Mouse (Mus musculus) embryonic facial prominence, embryonic 10.5 days (tissue): Measurements from ENCODE around the gene Ero1l. TPM values are rescaled to one million over a fixed set of nuclear protein-coding genes. Genes with fewer than 3 reads are reported as not detected.

Source experiments
- DNase-seq: peaks from one replicate; pipeline ENCODE4 v3.0.0-alpha.2; 2017; ENCODE audit warnings: low spot score
- H3K27ac ChIP-seq: fragments of 300-500 bp; sonication (generic); replicated peaks from 2 replicates; pipeline ENCODE4 v1.5.1; 2016; ENCODE audit warnings: mild to moderate bottlenecking
- H3K27me3 ChIP-seq: fragments of 300-500 bp; sonication (generic); replicated peaks from 2 replicates; pipeline ENCODE4 v1.6.1; 2016; ENCODE audit warnings: low read depth, mild to moderate bottlenecking; ENCODE audit not compliant: poor library complexity, severe bottlenecking
- H3K36me3 ChIP-seq: fragments of 300-500 bp; sonication (generic); replicated peaks from 2 replicates; pipeline ENCODE4 v1.6.1; 2016; ENCODE audit warnings: mild to moderate bottlenecking, moderate library complexity
- H3K4me1 ChIP-seq: fragments of 300-500 bp; sonication (generic); 2 replicates; pipeline ENCODE4 v1.6.1; 2016
- H3K4me3 ChIP-seq: fragments of 300-500 bp; sonication (generic); 2 replicates; pipeline ENCODE4 v1.5.1; 2016; ENCODE audit warnings: mild to moderate bottlenecking, moderate library complexity
- H3K9me3 ChIP-seq: fragments of 300-500 bp; sonication (generic); 2 replicates; pipeline ENCODE4 v1.6.1; 2016; ENCODE audit warnings: mild to moderate bottlenecking
- WGBS: fragments of 180-500 bp; shearing (Covaris S2); methylation state at CpG from one replicate; pipeline ENCODE4 v1.1.7; 2016; 5-methylcytosine and 5-hydroxymethylcytosine counted together
- polyA plus RNA-seq: library from polyadenylated mRNA; unstranded; fragments of >200 nt; fragmentation: Nextera tagmentation; extraction: Ambion mirVana; gene quantifications from 2 replicates; pipeline ENCODE4 v1.2.1, GENCODE M21; 2016

Gene Ero1l
- polyA plus RNA-seq, 1 experiment from 2014 or later, result 32.7 TPM

DNA sequence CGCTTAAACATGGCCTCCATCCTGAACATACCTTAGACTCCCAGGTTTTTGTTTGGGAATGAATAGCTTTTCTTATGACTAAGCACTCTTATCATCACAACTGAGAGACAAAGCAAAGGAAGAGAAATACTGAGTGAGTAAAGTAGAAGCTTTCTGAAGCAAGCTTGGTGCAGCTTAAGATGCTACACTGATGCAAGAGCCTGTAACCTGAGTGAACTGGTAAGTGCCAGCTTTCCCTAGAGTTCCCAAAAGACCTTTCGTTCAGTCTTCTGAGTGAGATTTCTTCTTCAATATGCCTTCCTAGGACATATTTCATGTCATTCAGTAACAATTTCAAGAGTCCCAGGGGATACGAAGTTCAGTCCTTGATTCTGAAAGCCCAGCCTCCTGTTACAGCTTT, 2.5 kb upstream of the Ero1l start:
- Histone ChIP-seq H3K4me3 (no peak overlapping the region), H3K9me3 (no peaks in the 10 kb centered on the region), H3K4me1 (peaks cover 14% of the 10 kb centered on the region), H3K27me3 (no peaks in the 10 kb centered on the region), H3K36me3 (no peaks in the 10 kb centered on the region), H3K27ac (no peak overlapping the region)
- no peak for DNase-seq
- 80% methylated on average over 3 of the region's 3 CpGs for whole genome bisulfite sequencing

DNA sequence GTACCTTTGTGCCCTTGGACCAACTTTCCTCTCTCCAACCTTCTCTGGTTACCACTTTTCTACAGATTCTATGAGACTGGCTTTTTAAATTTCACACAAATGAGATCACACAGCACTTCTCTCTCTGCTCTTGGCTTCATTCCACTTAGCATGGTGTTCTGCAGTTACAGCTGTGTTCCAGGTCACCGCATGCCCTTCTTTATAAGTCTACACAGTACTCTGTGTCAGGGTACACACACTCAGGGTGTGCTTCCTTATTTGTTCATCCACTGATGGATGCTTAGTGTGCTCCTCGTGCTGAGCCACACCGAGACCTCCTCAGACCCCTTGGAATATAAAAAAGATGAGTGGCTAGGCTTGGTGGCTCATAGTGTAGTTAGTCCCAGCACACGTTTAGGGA, 1.5 kb upstream of the Ero1l start:
- Histone ChIP-seq H3K36me3 (no peaks in the 10 kb centered on the region), H3K4me1 (peaks cover 7% of the 10 kb centered on the region), H3K9me3 (no peaks in the 10 kb centered on the region), H3K27me3 (no peaks in the 10 kb centered on the region), H3K4me3 (no peak overlapping the region), H3K27ac (no peak overlapping the region)
- no peak for DNase-seq
- WGBS, result 84% methylated on average over 4 of the region's 4 CpGs

DNA sequence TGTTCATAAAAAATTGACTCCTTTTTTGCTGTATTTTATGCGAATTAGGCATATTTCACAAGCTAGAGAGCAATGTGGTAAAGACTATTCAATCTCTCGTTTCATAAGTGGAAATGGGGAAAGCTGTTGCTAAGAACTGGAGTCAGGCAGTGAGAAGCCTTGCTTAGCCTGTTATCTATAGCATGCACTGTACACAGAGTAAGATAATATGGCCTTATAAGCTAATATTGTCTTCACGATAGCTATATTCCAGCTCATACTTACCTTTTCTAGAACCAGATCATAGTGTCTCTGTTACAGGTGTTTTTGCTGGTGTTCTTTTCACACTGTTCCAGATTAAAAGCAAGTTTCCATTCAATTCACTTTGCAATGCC, 653 bp upstream of the Ero1l start:
- H3K4me3 ChIP-seq, result peak overlapping the region; percentile 86
- WGBS, result 72% methylated on average over 3 of the region's 3 CpGs
- no peaks in the 10 kb centered on the region for H3K9me3 ChIP-seq
- peak overlapping the region; percentile 98; the same call in 1 of the 2 replicates for H3K27ac ChIP-seq
- H3K4me1 ChIP-seq, result peaks cover 7% of the 10 kb centered on the region
- DNase-seq, result no peak
- H3K36me3 ChIP-seq, result no peaks in the 10 kb centered on the region
- no peaks in the 10 kb centered on the region for H3K27me3 ChIP-seq

DNA sequence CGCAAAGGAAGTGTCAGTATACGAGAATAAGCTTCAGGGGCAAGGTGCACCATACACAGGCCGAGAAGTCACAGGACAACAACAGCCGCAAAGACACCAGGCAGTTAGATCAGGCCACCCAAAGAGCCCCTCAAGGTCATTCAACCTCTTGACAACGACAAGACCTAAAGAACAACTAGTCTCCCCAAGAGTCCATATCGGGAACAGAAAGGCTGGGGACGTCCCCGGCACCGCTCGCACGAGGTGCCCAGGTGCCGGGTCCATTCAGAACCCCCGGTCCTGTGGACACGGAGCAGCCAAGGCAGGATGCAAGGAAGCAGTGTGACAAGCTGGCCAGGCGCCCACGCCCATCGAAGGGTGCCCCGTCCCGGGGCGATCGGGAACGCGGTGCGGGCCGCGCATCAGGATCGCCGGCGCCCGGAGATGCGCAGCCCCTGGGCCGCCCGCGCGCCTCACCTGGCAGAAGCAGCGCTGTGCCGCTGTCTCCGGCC, 605 bp downstream of the Ero1l start:
- H3K27ac ChIP-seq, result peak overlapping the region; percentile 98
- peaks cover 7% of the 10 kb centered on the region for H3K4me1 ChIP-seq
- no peaks in the 10 kb centered on the region for H3K27me3 ChIP-seq
- H3K36me3 ChIP-seq, result no peaks in the 10 kb centered on the region
- peak overlapping the region; percentile 86 for H3K4me3 ChIP-seq
- no peaks in the 10 kb centered on the region for H3K9me3 ChIP-seq
- WGBS, result under 1% methylated on average over 38 of the region's 38 CpGs
- no peak for DNase-seq

DNA sequence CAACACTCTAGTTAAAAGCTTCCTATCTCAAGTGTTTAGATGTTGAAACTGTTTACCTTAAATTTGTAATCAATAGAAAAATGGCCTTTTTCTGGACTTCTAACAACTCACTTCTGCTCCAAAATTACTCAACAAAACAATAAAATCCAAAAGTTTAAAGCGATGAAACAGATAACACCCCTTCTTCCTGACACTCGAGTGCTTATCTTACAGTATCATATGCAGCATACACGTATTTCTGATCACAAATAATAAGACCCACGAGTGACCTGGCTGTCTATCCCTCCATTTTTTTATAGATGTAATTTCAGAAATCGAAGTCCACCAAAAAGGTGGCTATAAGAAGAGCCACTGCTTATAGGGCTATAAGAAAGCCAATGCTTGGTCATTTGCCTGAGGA, 1.6 kb downstream of the Ero1l start:
- no peaks in the 10 kb centered on the region for H3K27me3 ChIP-seq
- 81% methylated on average over 5 of the region's 5 CpGs for WGBS
- peaks cover 7% of the 10 kb centered on the region for H3K4me1 ChIP-seq
- H3K36me3 ChIP-seq, result no peaks in the 10 kb centered on the region
- no peaks in the 10 kb centered on the region for H3K9me3 ChIP-seq
- peak overlapping the region; percentile 86 for H3K4me3 ChIP-seq
- no peak overlapping the region for H3K27ac ChIP-seq
- DNase-seq, result no peak

DNA sequence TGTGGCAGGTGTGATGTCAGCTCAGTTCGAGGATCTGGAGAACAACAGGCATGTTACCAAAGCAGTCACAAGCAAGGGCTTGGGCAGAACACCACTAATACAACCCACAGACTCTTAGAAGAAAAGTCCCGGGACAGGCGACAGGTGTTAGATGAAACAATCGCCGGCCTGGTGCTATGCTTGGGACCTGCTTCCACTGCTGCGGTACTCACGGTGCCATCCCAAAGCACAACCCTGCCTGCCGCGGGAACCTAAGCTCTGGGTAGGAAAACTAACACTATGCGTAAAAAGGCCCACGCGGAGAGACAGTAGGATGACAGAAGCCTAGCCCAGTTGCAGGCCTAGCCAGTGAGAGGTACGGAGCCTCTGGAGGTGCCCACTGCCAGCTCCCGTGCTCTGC, 8.5 kb downstream of the Ero1l start:
- 91% methylated on average over 14 of the region's 14 CpGs for WGBS
- no peaks in the 10 kb centered on the region for H3K27me3 ChIP-seq
- H3K4me3 ChIP-seq, result no peak overlapping the region
- no peak for DNase-seq
- peaks cover 3% of the 10 kb centered on the region for H3K36me3 ChIP-seq
- no peaks in the 10 kb centered on the region for H3K9me3 ChIP-seq
- no peak overlapping the region for H3K27ac ChIP-seq
- H3K4me1 ChIP-seq, result no peaks in the 10 kb centered on the region

DNA sequence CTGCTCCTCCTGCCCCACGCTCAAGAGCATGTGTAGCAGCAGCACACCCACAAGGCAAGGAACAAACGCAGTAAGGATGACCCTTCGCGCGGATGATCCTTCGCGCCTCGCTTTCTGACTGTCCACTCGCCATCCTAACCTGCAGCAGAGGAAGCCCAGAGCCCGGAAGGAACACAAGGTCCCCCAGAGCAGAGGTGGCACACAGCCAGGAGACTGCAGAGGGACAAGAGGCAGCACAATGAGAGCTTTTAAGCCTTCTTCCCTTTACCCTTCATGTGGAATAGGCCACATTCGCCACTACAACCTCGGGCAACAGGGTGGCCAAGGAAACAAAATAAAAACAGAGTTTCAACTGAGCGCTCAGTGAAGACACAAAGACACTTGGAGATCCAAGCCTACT, 8.9 kb downstream of the Ero1l start:
- H3K9me3 ChIP-seq, result no peaks in the 10 kb centered on the region
- no peak overlapping the region; the same call in 1 of the 2 replicates for H3K27ac ChIP-seq
- H3K36me3 ChIP-seq, result peaks cover 6% of the 10 kb centered on the region
- no peak overlapping the region for H3K4me3 ChIP-seq
- WGBS, result 91% methylated on average over 13 of the region's 13 CpGs
- no peaks in the 10 kb centered on the region for H3K27me3 ChIP-seq
- no peaks in the 10 kb centered on the region for H3K4me1 ChIP-seq
- DNase-seq, result no peak

DNA sequence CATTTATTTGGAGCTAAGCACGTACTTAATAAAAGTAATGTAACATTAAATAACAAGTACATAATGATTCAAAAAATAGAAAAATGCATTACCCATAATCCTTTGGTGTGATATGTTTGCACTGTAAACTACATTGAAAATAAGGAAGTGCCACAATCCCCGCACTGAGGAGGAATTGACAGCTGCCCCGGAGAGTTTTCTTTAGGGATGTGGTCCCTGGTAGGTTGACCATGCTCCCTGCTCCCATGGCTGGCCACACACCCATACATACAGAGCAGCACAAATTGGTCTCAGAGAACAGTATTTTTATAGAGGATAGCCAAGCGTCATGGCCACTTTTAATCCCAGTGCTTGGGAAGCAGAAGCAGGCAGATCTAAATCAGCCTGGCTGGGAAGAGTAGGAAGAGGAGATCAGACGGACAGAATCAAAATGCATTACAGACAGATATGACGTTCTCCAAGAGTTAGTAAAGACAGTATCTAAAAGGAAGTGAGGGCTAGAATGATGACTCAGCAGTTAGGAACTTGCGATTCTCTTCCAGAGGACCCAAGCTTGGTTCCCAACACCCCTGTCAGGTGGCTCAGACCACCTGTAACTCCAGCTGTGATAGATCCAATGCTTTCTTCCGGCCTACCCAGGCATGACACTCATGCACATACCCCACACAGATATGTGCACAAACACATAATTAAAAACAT, 10.8 kb downstream of the Ero1l start:
- H3K4me3 ChIP-seq, result no peak overlapping the region
- H3K9me3 ChIP-seq, result no peaks in the 10 kb centered on the region
- no peaks in the 10 kb centered on the region for H3K4me1 ChIP-seq
- no peak for DNase-seq
- no peak overlapping the region for H3K27ac ChIP-seq
- H3K36me3 ChIP-seq, result peaks cover 6% of the 10 kb centered on the region
- H3K27me3 ChIP-seq, result no peaks in the 10 kb centered on the region
- WGBS, result 91% methylated on average over 8 of the region's 8 CpGs

DNA sequence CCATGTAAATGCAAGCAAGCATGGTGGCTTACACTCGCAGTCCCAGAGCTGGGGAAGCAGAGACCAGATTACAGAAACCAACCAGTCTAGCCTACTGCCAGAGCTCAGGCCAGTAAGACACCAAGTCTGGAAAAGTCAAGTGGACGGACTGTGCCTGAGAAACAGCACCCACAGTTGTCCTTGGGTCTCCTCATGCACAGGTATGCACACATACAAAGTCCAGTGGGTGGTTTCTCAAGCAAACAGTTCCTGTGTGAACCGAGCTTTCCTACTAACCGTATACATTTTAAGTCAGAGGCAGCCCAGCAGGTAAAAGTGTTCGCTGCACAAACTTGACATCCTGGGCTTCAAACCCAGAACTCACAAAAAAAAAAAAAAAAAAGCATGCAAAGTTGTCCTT, 12.7 kb downstream of the Ero1l start:
- Histone ChIP-seq H3K4me1 (no peaks in the 10 kb centered on the region), H3K36me3 (peaks cover 16% of the 10 kb centered on the region), H3K27me3 (no peaks in the 10 kb centered on the region), H3K9me3 (no peaks in the 10 kb centered on the region), H3K27ac (no peak overlapping the region), H3K4me3 (no peak overlapping the region)
- WGBS, result 93% methylated on average over 5 of the region's 5 CpGs
- DNase-seq, result no peak

DNA sequence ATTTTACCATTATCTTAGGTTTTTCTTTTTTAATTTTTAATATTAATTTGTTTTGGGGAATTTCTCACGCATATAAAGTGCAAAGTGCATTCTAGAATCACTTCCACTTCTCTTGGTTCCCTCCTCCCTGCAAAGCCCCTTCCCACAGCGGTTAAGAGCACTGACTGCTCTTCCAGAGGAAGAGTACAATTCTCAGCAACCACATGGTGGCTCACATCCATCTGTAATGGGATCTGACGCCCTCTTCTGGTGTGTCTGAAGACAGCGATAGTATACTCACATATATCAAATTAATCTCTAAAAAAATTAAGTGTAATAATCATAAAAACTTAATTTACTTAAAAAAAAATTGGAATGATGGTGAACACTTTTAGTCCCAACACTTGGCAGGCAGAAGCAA, 14.2 kb downstream of the Ero1l start:
- H3K27ac ChIP-seq, result no peak overlapping the region
- no peak for DNase-seq
- H3K9me3 ChIP-seq, result no peaks in the 10 kb centered on the region
- H3K27me3 ChIP-seq, result no peaks in the 10 kb centered on the region
- H3K4me3 ChIP-seq, result no peak overlapping the region
- 71% methylated on average over 4 of the region's 4 CpGs for WGBS
- H3K36me3 ChIP-seq, result peaks cover 27% of the 10 kb centered on the region
- H3K4me1 ChIP-seq, result no peaks in the 10 kb centered on the region

DNA sequence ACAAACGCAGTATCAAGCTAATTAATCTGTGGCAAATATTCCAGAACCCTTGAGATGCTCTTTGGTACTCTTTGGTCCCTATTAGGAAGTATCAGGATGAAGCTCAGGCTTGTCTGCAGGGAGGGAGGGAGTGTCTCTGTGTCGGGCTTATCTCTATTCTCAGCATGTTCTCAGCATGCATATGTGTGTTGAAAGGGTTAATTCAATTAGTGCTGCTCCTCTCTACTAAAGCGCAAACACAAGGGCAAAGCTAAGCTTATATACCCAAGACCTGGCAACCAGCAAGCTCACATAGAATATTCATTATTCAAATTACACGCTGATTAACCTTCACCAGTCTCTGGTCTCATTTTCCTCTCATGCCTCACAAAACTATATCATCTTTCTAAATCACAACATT, 14.6 kb downstream of the Ero1l start:
- H3K27ac ChIP-seq, result no peak overlapping the region
- WGBS, result 59% methylated on average over 4 of the region's 4 CpGs
- H3K36me3 ChIP-seq, result peaks cover 32% of the 10 kb centered on the region
- H3K4me3 ChIP-seq, result no peak overlapping the region
- H3K27me3 ChIP-seq, result no peaks in the 10 kb centered on the region
- no peak for DNase-seq
- H3K4me1 ChIP-seq, result no peaks in the 10 kb centered on the region
- no peaks in the 10 kb centered on the region for H3K9me3 ChIP-seq

DNA sequence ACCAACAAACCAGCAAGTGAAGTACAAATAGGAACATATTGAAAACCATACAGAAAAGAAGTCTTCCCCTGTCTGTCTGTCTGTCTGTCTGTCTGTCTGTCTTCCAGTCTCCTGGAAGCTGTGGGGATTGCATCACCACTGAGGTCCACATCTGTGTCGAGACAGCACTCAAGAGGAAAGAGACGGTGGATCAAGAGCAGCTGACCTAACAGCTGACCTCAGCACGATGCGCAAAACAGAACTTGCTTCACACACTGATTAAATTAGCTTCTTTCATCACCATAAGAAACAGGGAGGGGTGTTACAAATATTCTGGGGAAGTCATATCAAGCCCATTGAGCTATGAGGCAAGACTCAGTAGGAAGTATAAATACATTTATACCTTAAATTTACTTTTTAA, 27.0 kb downstream of the Ero1l start:
- no peak for DNase-seq
- Histone ChIP-seq H3K9me3 (no peaks in the 10 kb centered on the region), H3K27ac (no peak overlapping the region), H3K36me3 (peaks cover 28% of the 10 kb centered on the region), H3K27me3 (no peaks in the 10 kb centered on the region), H3K4me3 (no peak overlapping the region), H3K4me1 (no peaks in the 10 kb centered on the region)
- 66% methylated on average over 4 of the region's 4 CpGs for WGBS

DNA sequence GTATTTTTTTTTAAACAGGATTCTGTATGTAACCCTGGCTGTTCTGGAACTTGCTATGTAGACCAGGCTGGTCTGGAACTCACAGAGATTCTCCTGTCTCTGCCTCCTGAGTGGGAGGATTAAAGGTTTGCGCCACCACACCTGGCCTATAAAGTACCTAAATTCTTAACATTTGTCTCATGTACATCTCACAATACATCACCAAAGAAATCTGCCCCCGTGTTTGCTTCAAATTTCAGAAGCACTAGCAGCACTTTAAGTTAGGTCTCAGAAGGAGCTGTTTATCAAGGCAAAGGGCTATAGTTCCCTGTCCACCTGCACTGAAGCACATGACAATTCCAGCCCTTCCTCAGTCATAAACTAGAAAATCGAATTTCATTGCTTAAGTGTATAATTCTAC, 36.5 kb downstream of the Ero1l start:
- no peak for DNase-seq
- Histone ChIP-seq H3K27me3 (no peaks in the 10 kb centered on the region), H3K27ac (no peak overlapping the region), H3K9me3 (no peaks in the 10 kb centered on the region), H3K36me3 (peaks cover 13% of the 10 kb centered on the region), H3K4me3 (no peak overlapping the region), H3K4me1 (no peaks in the 10 kb centered on the region)
- WGBS, result 85% methylated on average over 3 of the region's 3 CpGs
